Mouse (Mus musculus): ENCODE measurements at regions not wholly inside any gene's neighbourhood (a gene's known extent, or its start where the extent isn't known, plus 50 kb on each side); places are given as distances from the start of the nearest gene placed in this dataset.

DNA sequence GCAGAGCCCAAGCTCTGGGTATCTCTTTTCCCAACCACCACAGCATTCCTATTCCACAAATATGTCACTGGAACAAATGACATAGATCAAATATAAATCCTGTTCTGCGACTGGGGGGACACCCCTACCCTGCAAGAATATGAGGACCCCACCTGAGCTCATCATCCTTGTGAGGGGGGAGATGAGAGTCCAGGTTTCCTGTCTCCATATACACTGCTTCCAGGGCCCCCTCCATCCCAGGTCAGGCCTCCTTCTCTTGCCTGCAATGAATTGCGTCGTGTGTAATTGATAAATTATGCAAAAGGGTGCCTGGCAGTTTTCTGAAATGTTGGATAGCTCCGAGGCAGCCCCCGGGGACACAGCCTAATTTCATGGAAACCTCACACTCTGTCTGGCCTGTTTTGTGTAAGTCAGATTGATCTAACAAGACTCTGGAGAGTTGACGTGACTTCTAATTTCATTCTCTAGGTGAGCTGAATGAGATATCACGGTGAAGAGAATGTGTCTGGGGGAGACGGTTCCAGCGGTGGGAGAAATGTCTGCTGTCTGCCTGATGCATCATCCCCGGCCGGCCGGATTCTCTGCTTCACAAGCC lies 110.3 kb upstream of the Tle3 start:
- DNase-seq (ENCODE audit: low spot score in 2 of 2): no peak

DNA sequence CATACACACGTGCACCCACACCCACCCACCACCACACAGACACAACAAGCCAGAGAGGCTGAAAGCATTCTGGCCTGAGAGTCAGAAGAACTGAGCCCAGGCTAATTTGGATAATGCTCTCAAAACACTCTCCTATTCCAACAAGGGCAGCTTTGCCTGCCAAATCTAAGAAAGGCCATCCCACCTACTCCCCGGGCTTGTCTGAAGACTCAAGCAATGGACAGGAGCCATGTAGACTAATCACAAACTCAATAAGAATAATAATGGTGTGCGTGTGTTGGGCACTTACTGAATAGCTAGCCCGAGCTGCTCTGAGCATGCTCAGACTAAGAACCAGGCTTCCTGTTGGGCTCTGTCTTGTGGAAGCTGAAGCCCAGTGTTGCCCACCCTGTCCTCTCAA lies 108.8 kb upstream of the Tle3 start:
- no peak for DNase-seq (ENCODE audit: low spot score in 2 of 2)

DNA sequence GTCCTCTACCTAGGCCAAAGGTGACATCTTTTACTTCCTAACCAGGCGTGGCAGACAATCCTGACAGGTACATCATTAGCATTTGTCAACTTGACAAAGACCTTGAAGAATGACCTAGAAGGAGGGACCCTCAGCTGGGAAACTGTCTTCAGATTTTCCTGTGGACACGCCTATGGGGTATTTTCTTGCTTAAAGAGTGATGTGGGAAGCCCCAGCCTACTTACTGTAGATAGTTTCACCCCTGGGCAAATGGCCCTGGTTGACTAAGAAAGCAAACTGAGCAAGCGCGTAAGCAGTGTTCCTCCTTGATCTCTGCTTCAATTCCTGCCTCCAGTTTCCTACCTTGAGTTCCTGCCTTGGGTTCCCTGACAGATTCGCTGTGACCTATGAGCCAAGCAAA lies 106.7 kb upstream of the Tle3 start:
- DNase-seq (ENCODE audit: low spot score in 2 of 2): no peak

DNA sequence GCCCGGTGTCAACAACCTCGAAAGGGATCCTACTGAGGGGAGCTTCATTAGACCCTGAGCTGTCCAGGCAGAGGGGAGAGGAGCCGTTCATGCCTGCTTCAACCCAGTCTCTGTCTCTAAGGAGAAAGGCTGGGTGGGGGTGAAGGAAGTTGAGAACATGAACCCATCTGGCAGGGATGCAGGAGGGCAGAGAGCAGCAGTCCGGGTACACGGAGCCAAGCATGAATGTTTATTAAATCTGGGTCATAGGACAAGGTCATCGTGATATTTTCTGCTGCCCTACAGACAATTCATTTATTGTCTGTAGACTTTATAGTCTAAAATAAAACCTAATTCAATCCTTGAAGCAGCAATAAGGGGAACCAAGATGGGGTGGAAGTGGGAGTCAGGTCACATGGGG lies 105.2 kb upstream of the Tle3 start:
- DNase-seq (ENCODE audit: low spot score in 2 of 2): no peak

DNA sequence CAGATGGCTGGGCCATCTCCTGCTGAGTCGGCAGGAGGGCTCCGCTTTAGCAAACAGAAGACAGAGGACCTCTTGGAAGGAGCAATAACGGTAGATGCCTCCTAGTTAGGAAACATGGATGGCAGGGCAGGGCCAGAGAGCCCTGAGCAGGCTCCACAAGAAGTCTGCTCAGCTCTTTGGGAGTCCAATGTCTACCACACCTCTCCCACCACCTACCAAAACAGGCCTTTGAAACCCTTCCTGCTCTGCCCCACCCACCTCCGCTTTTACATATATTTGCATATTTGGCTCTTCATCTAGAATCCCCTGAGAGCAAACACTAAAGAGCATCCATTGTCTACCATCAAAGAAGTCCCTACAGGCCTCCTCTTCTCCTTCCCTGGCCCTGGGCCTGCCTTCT lies 104.6 kb upstream of the Tle3 start:
- DNase-seq (ENCODE audit: low spot score in 2 of 2): no peak

DNA sequence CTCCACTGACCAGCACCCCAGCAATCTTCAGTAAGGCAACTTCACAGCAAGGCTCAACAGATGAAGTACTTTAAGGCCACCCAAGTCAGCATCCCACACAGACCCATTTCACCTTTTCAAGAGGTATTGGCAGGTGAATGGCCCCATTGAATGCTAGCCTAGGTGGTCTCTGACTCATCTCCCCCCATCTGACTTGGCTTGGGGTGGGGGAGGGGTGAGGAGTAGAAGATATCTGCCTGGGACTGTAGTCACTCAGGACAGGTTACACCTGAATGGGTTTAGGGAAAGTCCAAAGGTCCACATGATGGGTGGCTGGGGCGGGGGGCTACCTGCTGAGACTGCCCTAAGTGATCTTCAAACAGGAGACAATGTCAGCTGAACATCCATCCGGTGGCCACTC lies 104.0 kb upstream of the Tle3 start:
- DNase-seq (ENCODE audit: low spot score in 2 of 2): no peak

DNA sequence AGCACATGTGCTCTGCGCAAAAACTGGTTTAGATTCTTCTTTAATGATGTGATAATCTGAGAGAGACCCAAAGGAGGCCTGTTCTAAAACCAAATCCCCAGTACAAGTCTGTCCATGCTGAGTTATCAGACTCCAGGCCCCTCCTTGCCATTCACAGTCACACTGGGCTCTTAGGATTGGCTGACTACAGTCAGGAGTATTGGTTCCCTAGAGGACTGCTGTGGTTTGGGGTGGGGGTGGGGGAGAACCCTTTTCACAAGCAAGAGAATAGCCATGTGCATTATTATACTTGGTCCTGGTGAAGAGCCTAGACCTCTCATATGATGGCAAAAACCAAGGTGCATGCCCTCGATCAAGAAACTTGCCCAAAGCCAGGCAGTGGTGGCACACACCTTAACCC lies 103.5 kb upstream of the Tle3 start:
- no peak for DNase-seq (ENCODE audit: low spot score in 2 of 2)

DNA sequence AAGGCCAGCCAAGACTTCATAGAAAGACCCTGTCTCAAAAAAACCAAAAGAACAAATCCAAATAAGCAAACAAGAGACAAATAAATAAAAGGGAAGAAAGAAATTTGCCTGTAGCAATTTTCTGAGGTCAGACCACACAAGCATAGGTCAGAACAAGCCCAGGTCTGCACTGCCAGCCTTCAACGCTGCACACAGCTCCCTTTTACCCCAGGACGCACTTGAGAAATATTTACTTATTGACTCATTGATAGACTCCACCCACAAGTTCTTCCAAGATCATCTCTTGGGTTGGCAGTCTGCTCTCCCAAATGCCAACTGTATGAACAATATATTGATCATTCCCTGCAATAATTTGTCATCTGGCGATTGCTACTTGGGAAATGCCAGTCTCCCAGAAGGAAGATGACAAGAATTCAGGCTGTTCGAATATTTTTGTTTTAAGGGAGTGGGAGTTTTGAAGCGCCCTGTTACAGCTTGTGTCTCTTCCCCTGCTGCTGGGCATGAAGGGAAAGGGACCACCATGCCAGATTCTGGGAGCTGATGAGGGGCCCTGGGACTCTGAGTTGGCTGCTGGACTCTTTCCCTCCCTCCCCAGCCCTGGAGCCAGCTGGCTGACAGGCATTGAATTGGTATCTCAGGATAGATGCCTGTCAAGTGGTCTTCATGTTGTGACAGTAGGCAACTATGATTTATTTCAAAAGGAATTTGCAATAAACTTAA lies 102.9 kb upstream of the Tle3 start:
- DNase-seq (ENCODE audit: low spot score in 2 of 2): no peak

DNA sequence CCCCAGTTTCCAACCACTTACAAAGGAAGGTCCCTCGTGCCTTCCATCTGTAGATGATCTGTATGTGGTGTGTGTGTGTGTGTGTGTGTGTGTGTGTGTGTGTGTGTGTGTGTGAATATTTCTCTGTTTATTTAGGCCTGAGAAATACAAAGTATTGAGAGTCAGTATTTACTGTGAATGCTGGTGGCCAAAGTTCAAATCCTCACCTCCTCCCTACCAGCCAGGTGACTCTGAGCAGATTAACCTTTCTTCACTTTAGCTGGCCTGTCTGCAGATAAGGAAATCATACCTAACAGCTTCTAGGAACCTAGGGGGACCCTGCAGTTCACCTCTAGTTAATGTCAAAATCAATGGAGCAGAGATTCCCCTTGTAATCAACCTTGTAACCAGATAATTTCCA lies 100.9 kb upstream of the Tle3 start:
- DNase-seq (ENCODE audit: low spot score in 2 of 2): no peak

DNA sequence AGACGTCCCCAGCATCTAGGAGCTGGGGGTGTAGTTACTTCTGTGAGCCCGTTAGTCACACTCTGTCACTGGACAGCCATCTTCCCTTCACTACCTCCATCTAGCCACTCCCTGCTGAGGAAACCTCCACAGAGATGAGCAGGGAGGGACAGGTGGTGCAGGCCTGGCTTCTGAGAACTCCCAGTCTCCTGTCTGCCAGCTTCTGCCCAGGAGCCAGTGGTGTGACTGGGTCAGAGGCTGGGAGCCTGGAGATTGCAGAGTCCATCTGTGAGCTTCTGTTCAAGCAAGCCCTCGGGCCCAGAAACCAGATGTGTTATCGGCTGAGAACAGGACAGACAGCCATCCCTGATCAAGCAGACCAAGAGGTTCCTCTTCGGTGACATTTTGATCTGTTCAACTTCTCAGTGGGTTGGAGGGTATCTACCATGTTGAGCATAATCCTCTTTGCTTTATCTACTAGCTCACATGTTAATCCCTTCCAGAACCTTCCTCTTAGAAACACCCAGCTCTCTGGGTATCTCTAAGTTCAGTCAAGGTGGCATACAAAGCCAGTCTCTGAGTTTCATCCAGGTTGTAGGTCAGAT lies 100.3 kb upstream of the Tle3 start:
- no peak for DNase-seq (ENCODE audit: low spot score in 2 of 2)

DNA sequence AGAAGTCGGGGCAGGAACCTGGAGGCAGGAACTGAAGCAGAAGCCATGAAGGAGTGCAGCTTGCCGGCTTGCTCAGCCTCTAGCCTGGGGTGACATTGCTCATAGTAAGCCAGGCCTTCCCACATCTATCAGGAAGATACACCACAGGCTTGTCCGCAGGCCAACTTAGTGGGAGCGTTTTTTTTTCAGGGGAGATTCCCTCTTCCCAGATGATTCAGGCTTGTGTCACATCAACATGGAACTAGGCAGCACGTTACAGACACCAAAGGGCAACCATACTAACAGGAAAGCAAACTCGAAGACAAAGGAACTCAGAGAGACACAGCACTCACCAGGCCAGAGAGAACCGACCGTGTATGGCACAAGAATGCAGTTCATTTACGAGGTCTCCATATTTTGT lies 98.1 kb upstream of the Tle3 start:
- no peak for DNase-seq (ENCODE audit: low spot score in 2 of 2)

DNA sequence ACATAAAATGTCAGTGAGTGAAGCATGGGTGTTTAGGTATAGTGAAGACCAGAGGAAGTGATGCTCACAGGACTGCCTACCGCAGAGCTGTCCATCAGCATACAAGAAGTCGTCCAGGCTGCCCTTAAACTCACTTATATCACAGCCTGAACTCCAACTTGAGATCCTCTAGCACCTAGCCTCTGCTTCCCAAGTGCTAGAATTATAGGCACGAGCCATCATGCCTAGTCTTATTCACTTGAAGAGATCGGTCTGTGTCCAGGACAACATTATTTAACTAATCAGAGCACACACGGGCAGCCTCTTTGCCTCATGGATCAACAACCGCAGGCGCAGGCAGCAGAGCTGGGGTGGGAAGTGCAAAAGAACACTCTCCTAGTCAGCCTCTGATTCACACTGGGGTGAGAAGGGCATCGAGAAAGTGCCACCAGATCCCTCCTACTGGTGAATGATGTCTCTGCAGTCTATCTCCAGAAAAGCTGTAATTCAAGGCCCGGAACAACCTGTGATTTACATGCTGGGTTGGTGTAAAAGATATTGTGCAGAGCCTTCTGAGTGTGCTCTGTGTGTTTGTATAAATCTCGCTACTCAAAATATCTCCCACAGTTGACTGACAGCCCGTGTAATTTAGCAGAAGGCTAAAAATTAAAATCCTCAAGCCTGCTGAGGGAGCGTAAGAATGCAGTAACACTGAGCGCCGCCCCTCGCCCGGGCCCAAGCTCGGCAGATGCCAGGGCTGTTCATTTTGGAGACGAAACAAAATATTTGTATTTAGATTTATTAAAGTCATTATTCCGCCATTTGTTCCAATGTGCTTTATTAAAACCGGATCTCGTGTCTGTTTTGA lies 94.6 kb upstream of the Tle3 start:
- peak; percentile 51 to 52 for DNase-seq (ENCODE audit: low spot score in 2 of 2)

DNA sequence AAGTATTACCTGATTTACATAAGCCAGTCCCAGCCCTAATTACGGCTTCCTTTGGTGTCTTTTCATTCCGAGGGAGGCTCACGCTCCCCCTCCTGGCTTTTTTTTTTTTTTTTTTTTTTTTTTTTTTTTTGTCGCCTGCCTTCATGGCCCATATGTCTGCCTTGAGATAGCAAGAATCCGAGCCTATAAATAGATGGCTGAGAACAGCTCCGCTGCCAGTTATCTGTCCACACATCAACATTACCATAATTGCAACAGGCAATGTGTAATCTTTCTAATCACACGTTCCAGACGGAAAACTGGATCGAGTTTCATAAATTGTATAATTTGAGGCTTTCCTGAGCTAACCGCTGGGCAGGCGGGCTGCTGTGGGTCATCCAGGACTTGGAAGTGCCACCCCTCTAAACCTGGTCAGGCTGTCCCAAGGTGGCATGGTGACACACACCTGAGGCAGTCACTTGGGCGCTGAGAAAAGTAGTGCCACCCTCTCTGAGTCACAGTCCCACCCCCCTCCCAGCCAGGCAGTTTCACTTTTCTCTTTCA lies 93.9 kb upstream of the Tle3 start:
- peak; percentile 18 to 32 for DNase-seq (ENCODE audit: low spot score in 2 of 2)

DNA sequence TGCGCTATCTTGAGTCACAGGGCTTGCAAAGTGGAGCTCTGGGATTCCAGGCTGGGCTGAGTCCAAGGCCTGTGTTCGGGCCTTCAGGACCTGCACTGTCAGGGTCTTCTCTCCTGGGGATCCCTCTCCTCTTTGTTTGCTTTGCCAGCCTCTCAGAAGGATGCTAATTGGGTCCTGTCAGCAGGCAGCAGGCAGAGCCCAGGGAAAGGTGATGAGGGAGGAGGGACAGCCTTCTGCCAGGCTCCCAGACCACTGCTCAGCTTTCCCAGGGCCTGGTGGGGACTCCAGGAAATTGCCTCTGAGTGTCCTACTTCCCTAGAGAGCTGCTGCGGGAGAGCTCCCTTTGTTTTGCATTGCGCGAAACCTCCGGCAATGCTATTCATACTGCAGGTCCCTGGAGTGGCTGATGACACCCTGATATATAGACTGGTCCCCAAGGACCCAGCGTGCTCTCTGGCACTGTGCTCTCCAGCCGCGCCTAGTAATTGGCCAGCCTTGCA lies 93.1 kb upstream of the Tle3 start:
- no peak for DNase-seq (ENCODE audit: low spot score in 2 of 2)

DNA sequence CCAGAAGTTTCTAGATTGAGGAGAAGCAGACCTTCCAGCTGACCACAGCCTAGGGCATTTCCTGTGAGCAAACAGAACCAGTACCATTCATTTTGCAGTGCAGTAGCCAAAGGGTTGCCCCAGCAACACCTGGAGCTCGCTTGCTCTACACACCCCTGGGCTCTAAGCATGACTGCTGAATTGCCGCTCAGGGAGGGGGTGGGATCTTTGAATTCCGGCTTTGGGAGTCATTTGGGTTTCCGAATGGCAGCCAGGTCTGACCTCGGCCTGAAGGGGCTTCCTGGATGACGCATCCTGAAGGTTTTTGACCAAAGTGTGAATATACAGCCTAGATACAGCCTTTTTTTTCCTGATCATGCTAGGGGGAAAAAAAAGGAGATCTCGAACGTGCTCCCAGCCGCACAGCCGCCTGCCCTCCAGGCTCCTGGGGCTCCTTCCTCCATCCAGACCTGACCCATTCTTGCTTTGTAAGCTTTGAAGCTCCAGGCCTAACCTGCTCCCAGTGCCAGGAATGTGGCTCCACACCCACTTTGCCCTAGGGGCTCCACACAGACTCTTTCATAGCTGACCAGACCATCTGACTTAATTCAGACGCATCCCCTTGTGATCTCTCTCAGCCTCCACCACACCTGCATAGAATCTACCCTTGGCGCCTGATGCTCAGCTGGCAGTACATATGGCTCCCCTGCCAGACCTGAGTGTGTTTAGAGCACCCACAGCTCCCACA lies 91.1 kb upstream of the Tle3 start:
- DNase-seq (ENCODE audit: low spot score in 2 of 2): no peak

DNA sequence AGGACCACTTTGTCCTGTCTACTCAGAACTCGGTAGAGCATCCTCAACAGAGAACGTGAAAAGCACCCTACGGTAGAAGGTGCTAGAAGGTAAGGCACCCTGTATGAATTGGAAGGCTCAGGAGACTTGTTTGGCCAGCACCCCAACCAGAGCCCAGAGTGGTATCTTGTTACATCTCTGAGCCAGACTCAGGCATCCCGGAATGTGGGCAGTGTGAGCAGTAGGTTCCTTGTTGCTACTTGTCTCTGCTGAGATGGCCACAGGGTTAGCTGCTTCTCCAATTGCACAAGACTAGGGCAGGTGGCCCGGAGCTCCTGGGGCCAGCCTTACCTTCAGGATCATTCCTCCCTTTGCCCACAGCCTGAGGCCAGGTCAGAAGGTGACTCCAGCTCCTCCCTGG lies 88.9 kb upstream of the Tle3 start:
- no peak for DNase-seq (ENCODE audit: low spot score in 2 of 2)

DNA sequence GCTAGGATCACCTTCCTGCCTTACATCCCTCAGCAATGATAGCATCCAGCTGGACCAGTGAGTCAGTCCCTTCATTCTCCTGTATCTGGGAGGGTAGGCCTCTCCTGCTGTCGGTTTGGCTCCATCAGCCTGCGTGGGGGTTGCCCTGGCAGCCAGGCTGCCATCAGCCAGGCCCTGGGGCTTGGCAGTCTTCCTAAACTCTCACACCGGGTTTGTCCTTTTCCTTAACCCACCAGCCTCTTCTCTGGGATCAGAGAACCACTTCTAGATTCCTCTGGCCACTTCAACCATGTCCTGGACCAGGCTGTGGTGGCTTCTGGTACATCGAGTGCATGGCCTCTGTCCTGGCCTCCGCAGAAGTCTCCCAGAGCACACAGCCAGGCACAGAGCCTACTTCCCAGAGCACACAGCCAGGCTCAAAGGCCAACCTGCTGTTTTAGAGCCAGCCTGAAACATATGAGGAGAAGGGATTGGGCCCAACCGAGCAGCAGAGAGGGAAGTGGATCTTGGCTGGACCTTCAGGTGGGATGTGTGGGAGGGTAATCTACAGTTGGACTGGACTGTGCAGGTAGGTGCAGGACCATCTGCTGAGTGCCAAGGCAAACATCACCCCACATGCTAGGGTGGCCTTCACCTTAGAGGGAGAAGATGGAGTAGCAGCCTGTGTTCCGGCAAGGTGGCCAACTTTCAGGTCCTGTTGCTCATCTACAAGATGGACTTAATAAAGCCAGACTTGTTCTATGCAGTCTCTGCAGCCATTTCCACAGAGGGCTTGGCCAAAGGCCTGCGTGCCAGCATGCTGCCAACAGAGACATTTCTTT lies 87.8 kb upstream of the Tle3 start:
- no peak for DNase-seq (ENCODE audit: low spot score in 2 of 2)

DNA sequence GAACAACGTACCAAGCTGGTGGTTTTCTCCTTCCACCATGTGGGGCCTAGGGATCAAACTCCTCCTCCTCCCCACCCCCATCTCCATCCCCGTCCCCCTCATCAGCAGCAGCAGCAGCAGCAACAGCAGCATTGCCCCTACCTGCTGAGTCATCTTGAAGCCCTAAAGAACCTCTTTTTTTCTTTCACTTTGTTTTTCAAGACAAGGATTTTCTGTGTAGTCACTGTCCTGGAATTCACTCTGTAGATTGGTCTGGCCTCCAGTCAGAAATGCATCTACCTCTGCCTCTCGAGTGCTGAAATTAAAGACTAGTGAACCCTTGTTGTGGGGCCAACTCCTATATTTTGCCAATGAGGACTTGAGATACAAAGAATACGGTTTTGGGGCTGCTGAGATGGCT lies 85.6 kb upstream of the Tle3 start:
- DNase-seq (ENCODE audit: low spot score in 2 of 2): no peak

DNA sequence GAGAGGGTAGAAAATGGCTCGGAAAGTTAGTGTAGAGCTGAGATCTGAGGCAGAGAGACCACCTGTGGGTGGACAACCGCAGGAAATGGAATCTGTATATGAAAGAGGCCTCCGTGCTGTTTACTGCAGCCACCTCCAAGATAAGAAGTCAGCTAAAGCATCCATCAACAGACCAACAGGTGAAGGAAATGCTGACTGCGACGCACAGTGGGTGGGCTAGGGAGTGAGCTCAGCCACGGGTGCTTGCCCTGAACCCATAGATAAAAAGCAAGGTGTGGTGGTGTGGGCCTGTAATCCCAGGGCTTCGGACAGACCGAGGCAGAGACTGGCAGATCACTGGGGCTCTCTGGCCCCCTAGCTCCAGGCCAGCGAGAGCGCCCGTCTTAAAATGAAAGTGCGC lies 83.0 kb upstream of the Tle3 start:
- DNase-seq (ENCODE audit: low spot score in 2 of 2): no peak

DNA sequence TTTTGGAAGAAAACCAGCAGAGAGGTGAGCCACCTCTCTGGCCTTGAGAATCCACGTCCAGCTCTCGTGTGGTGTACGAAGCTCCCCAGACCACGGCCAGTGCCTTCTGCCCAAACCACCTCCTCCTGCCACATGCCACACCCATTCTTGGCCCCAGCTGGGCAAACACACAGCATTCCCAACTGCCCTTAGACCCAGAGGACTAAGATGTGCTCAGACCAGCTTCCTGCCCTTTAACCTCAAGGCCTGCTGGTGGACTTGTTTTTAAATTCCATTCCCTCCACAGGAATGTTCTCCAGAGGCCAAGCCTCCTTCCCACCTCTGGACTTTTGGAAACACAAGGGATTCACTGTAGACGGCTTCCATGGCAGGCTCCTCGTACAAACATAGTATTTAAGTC lies 82.5 kb upstream of the Tle3 start:
- DNase-seq (ENCODE audit: low spot score in 2 of 2): no peak

DNA sequence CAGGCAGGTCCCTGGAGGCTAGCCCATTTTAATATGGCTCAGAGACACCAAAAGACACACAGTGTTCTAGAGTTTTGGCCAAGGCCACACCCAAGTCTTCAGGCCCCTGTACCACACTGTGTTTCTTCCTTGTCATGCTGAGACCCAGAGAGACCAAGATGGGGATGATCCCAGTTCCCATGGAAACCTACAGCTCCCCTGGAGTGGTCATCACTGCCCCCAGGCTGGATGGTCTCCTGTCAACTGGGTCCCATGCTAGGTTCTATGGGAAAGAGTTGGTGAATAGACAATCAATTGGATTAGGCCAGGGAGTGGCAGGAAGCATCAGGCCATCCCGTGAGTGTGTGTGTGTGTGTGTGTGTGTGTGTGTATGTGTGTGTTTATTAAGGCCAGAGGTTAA lies 80.5 kb upstream of the Tle3 start:
- no peak for DNase-seq (ENCODE audit: low spot score in 2 of 2)
